Mouse (Mus musculus) C2C12 (cell line): ENCODE measurements around the gene Lalba. TPM values are rescaled to one million over a fixed set of nuclear protein-coding genes. Genes with fewer than 3 reads are reported as not detected.

Source experiments
- H3K27me3 ChIP-seq: one replicate; pipeline ENCODE4 v1.6.1; 2011; ENCODE audit not compliant: control insufficient read depth, insufficient read depth, insufficient read length
- H3K36me3 ChIP-seq: one replicate; pipeline ENCODE4 v1.6.1; 2011; ENCODE audit not compliant: control insufficient read depth, insufficient read depth
- H3K4me3 ChIP-seq: one replicate; pipeline ENCODE4 v1.5.1; 2011; ENCODE audit warnings: mild to moderate bottlenecking, control low read depth; ENCODE audit not compliant: poor library complexity, insufficient read depth, severe bottlenecking
- H3K79me2 ChIP-seq: one replicate; pipeline ENCODE4 v1.6.1; 2011; ENCODE audit not compliant: control insufficient read depth, insufficient read depth
- H3K79me3 ChIP-seq: one replicate; pipeline ENCODE4 v1.6.1; 2011; ENCODE audit warnings: low read depth, control low read depth
- H3ac ChIP-seq: one replicate; pipeline ENCODE3; 2011; ENCODE audit warnings: low read depth; ENCODE audit not compliant: control insufficient read depth, insufficient read length
- CEBPB ChIP-seq: IDR thresholded peaks from one replicate; pipeline ENCODE4 v1.6.1; 2011; ENCODE audit warnings: low read depth, mild to moderate bottlenecking, control low read depth, moderate library complexity
- CTCF ChIP-seq: IDR thresholded peaks from one replicate; pipeline ENCODE4 v1.5.1; 2011; ENCODE audit not compliant: control insufficient read depth, insufficient read depth, insufficient read length
- FOSL1 ChIP-seq: IDR thresholded peaks from one replicate; pipeline ENCODE4 v1.8.0; 2011; ENCODE audit warnings: mild to moderate bottlenecking, low read length; ENCODE audit not compliant: poor library complexity, insufficient read depth, severe bottlenecking
- MAX ChIP-seq: IDR thresholded peaks from one replicate; pipeline ENCODE4 v1.6.1; 2011; ENCODE audit warnings: mild to moderate bottlenecking, control low read depth
- MYOD1 ChIP-seq: IDR thresholded peaks from one replicate; pipeline ENCODE4 v1.6.1; 2011; ENCODE audit warnings: low read depth; ENCODE audit not compliant: control insufficient read depth, insufficient read length
- MYOG ChIP-seq: IDR thresholded peaks from one replicate; pipeline ENCODE4 v1.6.1; 2011; ENCODE audit not compliant: control insufficient read depth, insufficient read length; ENCODE audit errors: extremely low read depth
- USF1 ChIP-seq: IDR thresholded peaks from one replicate; pipeline ENCODE4 v1.6.1; 2011; ENCODE audit warnings: low read depth, mild to moderate bottlenecking, control low read depth, moderate library complexity
- polyA plus RNA-seq: library from polyadenylated mRNA; unstranded; fragments of >200 nt; fragmentation: generic; extraction: Trizol; gene quantifications from one replicate; pipeline ENCODE4 v1.2.1, GENCODE M21; 2012; ENCODE audit warnings: missing spikeins

The Lalba gene
- polyA plus RNA-seq, 1 experiment = not detected

- Histone ChIP-seq H3K79me3 (no peaks in the 10 kb centered on the region), H3K4me3 (no peak overlapping the region), H3K27me3 (peaks cover 48% of the 10 kb centered on the region), H3K79me2 (no peaks in the 10 kb centered on the region), H3ac (no peak overlapping the region), H3K36me3 (no peaks in the 10 kb centered on the region)
- TF ChIP-seq MYOD1 = no peak
- no peak for TF ChIP-seq MYOG
- no peak for TF ChIP-seq CEBPB
- TF ChIP-seq MAX = no peak
- no peak for TF ChIP-seq CTCF
- no peak for TF ChIP-seq USF1
- no peak for TF ChIP-seq FOSL1
These were observed 1.7 kb upstream of the Lalba start for GRCm38 (mm10) chr15:98483907-98484886.

GRCm38 (mm10) chr15:98479568-98480102, 2.9 kb downstream of the Lalba start:
- Histone ChIP-seq H3K4me3 (no peak overlapping the region), H3K27me3 (peaks cover 80% of the 10 kb centered on the region), H3K79me3 (no peaks in the 10 kb centered on the region), H3K79me2 (no peaks in the 10 kb centered on the region), H3K36me3 (no peaks in the 10 kb centered on the region), H3ac (no peak overlapping the region)
- TF ChIP-seq FOSL1 (no peak), MAX (no peak), CTCF (no peak), MYOD1 (no peak), CEBPB (no peak), MYOG (no peak), USF1 (no peak)

GRCm38 (mm10) chr15:98476281-98476680, 6.2 kb downstream of the Lalba start:
- peaks cover 72% of the 10 kb centered on the region for H3K27me3 ChIP-seq
- no peak overlapping the region for H3ac ChIP-seq
- no peak for TF ChIP-seq MAX
- no peak for TF ChIP-seq MYOG
- no peak for TF ChIP-seq FOSL1
- no peak for TF ChIP-seq USF1
- TF ChIP-seq CEBPB = no peak
- TF ChIP-seq CTCF = no peak
- no peak for TF ChIP-seq MYOD1
- no peaks in the 10 kb centered on the region for H3K36me3 ChIP-seq
- H3K79me2 ChIP-seq = no peaks in the 10 kb centered on the region
- H3K4me3 ChIP-seq = no peak overlapping the region
- no peaks in the 10 kb centered on the region for H3K79me3 ChIP-seq

- peaks cover 72% of the 10 kb centered on the region for H3K27me3 ChIP-seq
- H3ac ChIP-seq = no peak overlapping the region
- H3K36me3 ChIP-seq = no peaks in the 10 kb centered on the region
- no peaks in the 10 kb centered on the region for H3K79me3 ChIP-seq
- no peak overlapping the region for H3K4me3 ChIP-seq
- no peaks in the 10 kb centered on the region for H3K79me2 ChIP-seq
- no peak for TF ChIP-seq MAX
- TF ChIP-seq CTCF = peak; percentile 5
- no peak for TF ChIP-seq FOSL1
- no peak for TF ChIP-seq CEBPB
These were observed 7.1 kb downstream of the Lalba start for GRCm38 (mm10) chr15:98475382-98475781.

GRCm38 (mm10) chr15:98474958-98475357, 7.6 kb downstream of the Lalba start:
- Histone ChIP-seq H3K36me3 (no peaks in the 10 kb centered on the region), H3K27me3 (peaks cover 72% of the 10 kb centered on the region), H3K79me3 (no peaks in the 10 kb centered on the region), H3K4me3 (no peak overlapping the region), H3K79me2 (no peaks in the 10 kb centered on the region), H3ac (no peak overlapping the region)
- TF ChIP-seq MYOD1 = no peak
- TF ChIP-seq CEBPB = no peak
- TF ChIP-seq MAX = no peak
- TF ChIP-seq FOSL1 = no peak
- TF ChIP-seq USF1 = no peak
- TF ChIP-seq CTCF = no peak
- no peak for TF ChIP-seq MYOG
